Mouse (Mus musculus): ENCODE measurements at regions not wholly inside any gene's neighbourhood (a gene's known extent, or its start where the extent isn't known, plus 50 kb on each side); places are given as distances from the start of the nearest gene placed in this dataset.

GRCm38 (mm10) chr10:117455595-117456302 lies 75.9 kb upstream of the Cpsf6 start:
- peak; percentile 35; the same call in 1 of the 2 replicates for TF ChIP-seq CTCF (IDR thresholded peaks at IDR 0.05; ENCODE audit: control insufficient read depth, insufficient read depth, low read length)
- TF ChIP-seq POLR2A (IDR thresholded peaks at IDR 0.05; ENCODE audit: borderline replicate concordance, control insufficient read depth, low read depth, low read length): no peak

Measured in bone marrow, adult 2 months (tissue).